Mouse (Mus musculus) left cerebral cortex, adult 18-20 months (tissue): ENCODE measurements around the gene Emilin3. TPM values are rescaled to one million over a fixed set of nuclear protein-coding genes. Genes with fewer than 3 reads are reported as not detected.

Experiments
- DNase-seq, 2 experiments: peaks; one replicate each; pipeline ENCODE4 v3.0.0; 2021 to 2022; ENCODE audit warnings: low spot score in 2 of 2, mixed read lengths in 1 of 2
- total RNA-seq, 2 experiments: library from RNA; stranded (reverse); gene quantifications; 2 replicates each; pipeline ENCODE4 v1.2.3; 2021

The Emilin3 gene
- total RNA-seq, 2 experiments from 2014 or later, result 0.26 TPM; not detected in 1

GRCm38 (mm10) chr2:160874231-160874877 is 37.8 kb downstream of the Emilin3 start:
- no peak for DNase-seq

- DNase-seq, result peak; percentile 79 to 90
These were observed 39.2 kb downstream of the Emilin3 start, which contains the start of gene Zhx3 for GRCm38 (mm10) chr2:160872890-160873382. TSS of gene Zhx3 (minus strand) at chr2:160872998.

- DNase-seq, result peak; percentile 54 to 70
These were observed 39.7 kb downstream of the Emilin3 start for GRCm38 (mm10) chr2:160872395-160872794.

GRCm38 (mm10) chr2:160871310-160871709 is 40.8 kb downstream of the Emilin3 start:
- DNase-seq, result peak in 1 of 2 experiments; percentile 9

- no peak for DNase-seq
These were observed 42.7 kb downstream of the Emilin3 start for GRCm38 (mm10) chr2:160869446-160869845.

GRCm38 (mm10) chr2:160865266-160865665 is 46.9 kb downstream of the Emilin3 start:
- DNase-seq, result no peak

GRCm38 (mm10) chr2:160864112-160864511 is 48.0 kb downstream of the Emilin3 start:
- DNase-seq, result no peak

GRCm38 (mm10) chr2:160860363-160860762 is 51.8 kb downstream of the Emilin3 start:
- DNase-seq, result no peak

Other genes starting within 250 kb of the Emilin3 start
- gene Plcg1, start 181.0 kb downstream of the Emilin3 start, total RNA-seq, result 100 to 1,000 TPM; 109 to 113 TPM
- 10 to 100 TPM; 64.4 to 70.2 TPM for gene Zhx3, start 39.3 kb downstream of the Emilin3 start, total RNA-seq
- under 1 TPM; 0.53 to 0.87 TPM for gene Lpin3, start 31.7 kb downstream of the Emilin3 start, total RNA-seq
- gene Chd6, start 196.7 kb upstream of the Emilin3 start, total RNA-seq, result 10 to 100 TPM; 54.4 to 66.7 TPM